Mouse (Mus musculus): ENCODE measurements around the gene Slc6a12. TPM values are rescaled to one million over a fixed set of nuclear protein-coding genes. Genes with fewer than 3 reads are reported as not detected.
"Not testable (repeated sequence)": the region's sequence is repeated elsewhere in the genome, so short reads cannot be mapped to it uniquely, and the experiment has no call there.

Slc6a12 gene
- polyA plus RNA-seq, 1 experiment from 2014 or later: 0.27 TPM

GRCm38 (mm10) chr6:121363061-121363460 is 20.2 kb downstream of the Slc6a12 start:
- no peak for ATAC-seq (ENCODE audit: insufficient read depth, low FRiP score)
- 74% methylated on average over 6 of the region's 6 CpGs for WGBS
- H3K4me2 ChIP-seq (ENCODE audit: low read depth, low read length): no peak overlapping the region
- no peak overlapping the region for H3K27ac ChIP-seq (ENCODE audit: low read length)
- no peak overlapping the region for H3K4me3 ChIP-seq (replicated peaks; ENCODE audit: low read length)
- no peak overlapping the region for H3K9ac ChIP-seq (ENCODE audit: low read length)
- H3K36me3 ChIP-seq (ENCODE audit: control insufficient read depth, insufficient read depth, low read length): no peaks in the 10 kb centered on the region
- H3K9me3 ChIP-seq (replicated peaks; ENCODE audit: control insufficient read depth, low read length): no peaks in the 10 kb centered on the region
- no peaks in the 10 kb centered on the region; the same call in 1 of the 2 replicates for H3K27me3 ChIP-seq (ENCODE audit: control insufficient read depth, insufficient read depth, low read length)
- H3K4me1 ChIP-seq (ENCODE audit: control insufficient read depth, insufficient read depth, low read length): no peaks in the 10 kb centered on the region

DNA sequence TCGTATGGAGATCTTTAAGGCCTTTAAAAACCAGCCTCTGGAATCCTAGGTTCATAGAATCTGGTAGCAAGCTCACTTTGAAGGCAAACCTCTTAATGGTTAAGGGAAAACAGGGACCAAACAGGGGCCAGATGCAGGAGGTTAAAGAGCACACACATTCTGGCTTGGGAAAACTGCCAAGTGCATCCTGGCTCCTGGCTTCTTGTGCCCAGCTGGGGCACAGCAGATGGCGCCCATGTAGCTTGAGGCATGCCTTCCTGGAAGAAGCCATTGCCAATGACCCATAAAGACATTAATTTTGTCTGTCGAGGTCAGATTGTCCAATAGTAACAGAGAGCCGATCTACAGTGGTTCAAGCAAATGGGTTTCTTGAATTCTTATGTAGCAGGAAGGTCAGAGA is 21.1 kb downstream of the Slc6a12 start:
- no peak overlapping the region for H3K4me2 ChIP-seq (ENCODE audit: low read depth, low read length)
- no peaks in the 10 kb centered on the region for H3K4me1 ChIP-seq (ENCODE audit: control insufficient read depth, insufficient read depth, low read length)
- no peak overlapping the region for H3K9ac ChIP-seq (ENCODE audit: low read length)
- H3K27me3 ChIP-seq (ENCODE audit: control insufficient read depth, insufficient read depth, low read length): no peaks in the 10 kb centered on the region; the same call in 1 of the 2 replicates
- no peaks in the 10 kb centered on the region for H3K9me3 ChIP-seq (replicated peaks; ENCODE audit: control insufficient read depth, low read length)
- WGBS: 74% methylated on average over 4 of the region's 4 CpGs
- no peak for ATAC-seq (ENCODE audit: insufficient read depth, low FRiP score)
- H3K36me3 ChIP-seq (ENCODE audit: control insufficient read depth, insufficient read depth, low read length): no peaks in the 10 kb centered on the region
- H3K4me3 ChIP-seq (replicated peaks; ENCODE audit: low read length): no peak overlapping the region
- H3K27ac ChIP-seq (ENCODE audit: low read length): no peak overlapping the region

DNA sequence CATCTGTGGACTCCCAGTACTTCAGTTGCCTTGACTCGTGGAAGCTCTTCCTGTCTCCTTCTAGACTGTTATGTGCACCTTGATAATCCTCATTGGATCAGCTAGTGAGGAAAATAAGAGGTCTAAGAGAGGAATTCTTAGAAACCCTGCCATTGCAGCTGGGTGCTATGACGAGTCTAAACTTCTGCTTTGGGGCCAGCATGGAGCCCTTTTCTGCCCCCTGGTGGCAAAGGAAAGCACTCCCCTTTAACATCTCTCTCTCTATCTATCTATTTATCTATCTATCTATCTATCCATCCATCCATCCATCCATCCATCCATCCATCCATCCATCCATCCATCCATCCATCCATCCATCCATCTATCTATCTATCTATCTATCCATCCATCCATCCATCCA is 23.7 kb downstream of the Slc6a12 start:
- H3K36me3 ChIP-seq (ENCODE audit: control insufficient read depth, insufficient read depth, low read length); H3K27me3 ChIP-seq (ENCODE audit: control insufficient read depth, insufficient read depth, low read length); H3K9me3 ChIP-seq (replicated peaks; ENCODE audit: control insufficient read depth, low read length); H3K27ac ChIP-seq (ENCODE audit: low read length); H3K4me3 ChIP-seq (replicated peaks; ENCODE audit: low read length); ATAC-seq (ENCODE audit: insufficient read depth, low FRiP score); H3K4me1 ChIP-seq (ENCODE audit: control insufficient read depth, insufficient read depth, low read length); H3K9ac ChIP-seq (ENCODE audit: low read length); H3K4me2 ChIP-seq (ENCODE audit: low read depth, low read length): not testable (repeated sequence)
- WGBS: 13% methylated on average over 2 of the region's 2 CpGs

DNA sequence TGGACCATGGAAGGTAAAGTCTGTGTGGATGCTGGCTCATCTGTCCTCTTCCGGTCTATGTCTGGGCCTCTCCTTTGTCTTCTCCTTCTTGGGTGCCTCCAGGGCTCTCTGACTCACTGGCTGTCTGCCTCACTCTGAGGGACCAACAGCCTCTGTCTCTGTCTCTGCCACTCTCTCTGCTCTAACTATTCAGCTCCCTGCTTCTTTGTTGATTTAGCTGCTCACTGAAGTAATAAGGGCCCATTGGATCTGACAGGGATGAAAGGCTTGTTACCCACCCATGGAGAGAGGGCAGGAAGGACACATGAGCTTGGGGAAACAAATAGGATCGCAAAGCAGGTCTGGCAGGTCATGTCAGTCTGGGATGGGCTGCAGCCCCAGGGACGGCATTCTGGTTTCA is 24.2 kb downstream of the Slc6a12 start:
- no peaks in the 10 kb centered on the region for H3K9me3 ChIP-seq (replicated peaks; ENCODE audit: control insufficient read depth, low read length)
- no peak for ATAC-seq (ENCODE audit: insufficient read depth, low FRiP score)
- no peak overlapping the region for H3K9ac ChIP-seq (ENCODE audit: low read length)
- no peaks in the 10 kb centered on the region; the same call in 1 of the 2 replicates for H3K27me3 ChIP-seq (ENCODE audit: control insufficient read depth, insufficient read depth, low read length)
- no peaks in the 10 kb centered on the region for H3K36me3 ChIP-seq (ENCODE audit: control insufficient read depth, insufficient read depth, low read length)
- H3K4me1 ChIP-seq (ENCODE audit: control insufficient read depth, insufficient read depth, low read length): no peaks in the 10 kb centered on the region
- H3K4me3 ChIP-seq (replicated peaks; ENCODE audit: low read length): no peak overlapping the region
- 55% methylated on average over 3 of the region's 3 CpGs for WGBS
- no peak overlapping the region for H3K4me2 ChIP-seq (ENCODE audit: low read depth, low read length)
- no peak overlapping the region for H3K27ac ChIP-seq (ENCODE audit: low read length)

GRCm38 (mm10) chr6:121371197-121371980 is 28.5 kb downstream of the Slc6a12 start:
- Histone ChIP-seq H3K9me3 (replicated peaks; ENCODE audit: control insufficient read depth, low read length) (no peaks in the 10 kb centered on the region), H3K4me1 (ENCODE audit: control insufficient read depth, insufficient read depth, low read length) (no peaks in the 10 kb centered on the region), H3K9ac (ENCODE audit: low read length) (no peak overlapping the region), H3K27ac (ENCODE audit: low read length) (no peak overlapping the region), H3K27me3 (ENCODE audit: control insufficient read depth, insufficient read depth, low read length) (no peaks in the 10 kb centered on the region), H3K4me2 (ENCODE audit: low read depth, low read length) (no peak overlapping the region), H3K4me3 (replicated peaks; ENCODE audit: low read length) (no peak overlapping the region), H3K36me3 (ENCODE audit: control insufficient read depth, insufficient read depth, low read length) (no peaks in the 10 kb centered on the region)
- 59% methylated on average over 10 of the region's 10 CpGs for WGBS
- ATAC-seq (ENCODE audit: insufficient read depth, low FRiP score): no peak

GRCm38 (mm10) chr6:121376159-121376558 is 33.3 kb downstream of the Slc6a12 start:
- Histone ChIP-seq H3K4me2 (ENCODE audit: low read depth, low read length) (no peak overlapping the region), H3K27ac (ENCODE audit: low read length) (no peak overlapping the region), H3K9me3 (replicated peaks; ENCODE audit: control insufficient read depth, low read length) (no peaks in the 10 kb centered on the region), H3K9ac (ENCODE audit: low read length) (no peak overlapping the region), H3K36me3 (ENCODE audit: control insufficient read depth, insufficient read depth, low read length) (no peaks in the 10 kb centered on the region), H3K4me1 (ENCODE audit: control insufficient read depth, insufficient read depth, low read length) (no peaks in the 10 kb centered on the region), H3K4me3 (replicated peaks; ENCODE audit: low read length) (no peak overlapping the region), H3K27me3 (ENCODE audit: control insufficient read depth, insufficient read depth, low read length) (no peaks in the 10 kb centered on the region)
- no peak for ATAC-seq (ENCODE audit: insufficient read depth, low FRiP score)
- WGBS: 68% methylated on average over 12 of the region's 12 CpGs

DNA sequence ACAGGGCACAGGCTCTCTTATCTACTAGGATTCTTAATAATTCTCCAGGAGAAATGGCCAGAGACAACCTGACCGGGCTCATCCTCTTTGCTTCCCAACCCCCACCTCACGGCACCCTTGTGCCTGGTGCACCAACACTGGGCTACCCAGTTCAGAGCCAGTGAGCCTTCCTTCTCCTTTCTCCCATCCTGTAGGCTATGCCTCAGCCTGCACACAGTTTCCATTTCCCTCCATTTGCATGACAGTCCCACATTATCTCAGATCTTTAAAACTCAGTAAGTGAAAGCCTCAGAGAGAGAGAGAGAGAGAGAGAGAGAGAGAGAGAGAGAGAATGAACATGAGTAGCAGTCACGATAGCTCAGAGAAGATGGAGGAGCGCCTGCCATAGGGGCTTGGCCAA is 35.4 kb downstream of the Slc6a12 start:
- Histone ChIP-seq H3K4me1 (ENCODE audit: control insufficient read depth, insufficient read depth, low read length) (no peaks in the 10 kb centered on the region), H3K4me3 (replicated peaks; ENCODE audit: low read length) (no peak overlapping the region), H3K9me3 (replicated peaks; ENCODE audit: control insufficient read depth, low read length) (no peaks in the 10 kb centered on the region), H3K36me3 (ENCODE audit: control insufficient read depth, insufficient read depth, low read length) (no peaks in the 10 kb centered on the region), H3K4me2 (ENCODE audit: low read depth, low read length) (no peak overlapping the region), H3K27me3 (ENCODE audit: control insufficient read depth, insufficient read depth, low read length) (no peaks in the 10 kb centered on the region), H3K9ac (ENCODE audit: low read length) (no peak overlapping the region), H3K27ac (ENCODE audit: low read length) (no peak overlapping the region)
- ATAC-seq (ENCODE audit: insufficient read depth, low FRiP score): no peak
- WGBS: 60% methylated on average over 4 of the region's 4 CpGs

DNA sequence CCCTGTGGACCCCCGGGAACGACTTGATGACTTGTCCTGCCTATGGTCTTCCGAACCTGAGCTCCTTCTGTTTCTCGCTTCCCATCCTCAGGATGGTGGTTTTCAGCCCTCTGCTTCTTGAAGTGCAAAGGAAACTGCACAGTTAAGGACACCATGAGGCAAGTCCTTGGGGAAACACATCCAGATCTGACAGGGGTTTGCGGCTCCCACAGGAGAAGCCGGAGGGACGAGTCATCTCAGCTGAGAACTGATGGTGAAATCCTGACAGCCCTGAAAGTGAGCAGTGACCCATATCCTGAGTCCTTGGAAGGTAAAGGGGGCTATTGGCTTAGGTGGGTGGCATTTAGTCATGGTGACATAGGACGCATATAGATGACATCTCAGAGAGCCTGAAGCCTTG is 37.7 kb downstream of the Slc6a12 start:
- 83% methylated on average over 8 of the region's 8 CpGs for WGBS

GRCm38 (mm10) chr6:121382071-121382470 is 39.2 kb downstream of the Slc6a12 start:
- H3K27ac ChIP-seq (ENCODE audit: low read length): no peak overlapping the region
- no peaks in the 10 kb centered on the region for H3K9me3 ChIP-seq (replicated peaks; ENCODE audit: control insufficient read depth, low read length)
- H3K4me2 ChIP-seq (ENCODE audit: low read depth, low read length): no peak overlapping the region
- ATAC-seq (ENCODE audit: insufficient read depth, low FRiP score): no peak
- H3K4me1 ChIP-seq (ENCODE audit: control insufficient read depth, insufficient read depth, low read length): no peaks in the 10 kb centered on the region
- H3K27me3 ChIP-seq (ENCODE audit: control insufficient read depth, insufficient read depth, low read length): no peaks in the 10 kb centered on the region
- 51% methylated on average over 10 of the region's 10 CpGs for WGBS
- H3K9ac ChIP-seq (ENCODE audit: low read length): no peak overlapping the region
- no peak overlapping the region for H3K4me3 ChIP-seq (replicated peaks; ENCODE audit: low read length)
- H3K36me3 ChIP-seq (ENCODE audit: control insufficient read depth, insufficient read depth, low read length): no peaks in the 10 kb centered on the region

More for the DNA sequence above, 37.7 kb downstream of the Slc6a12 start:
- H3K9me3 ChIP-seq (replicated peaks; ENCODE audit: control insufficient read depth, low read length): no peaks in the 10 kb centered on the region
- H3K27me3 ChIP-seq (ENCODE audit: control insufficient read depth, insufficient read depth, low read length): no peaks in the 10 kb centered on the region
- H3K4me2 ChIP-seq (ENCODE audit: low read depth, low read length): no peak overlapping the region
- ATAC-seq (ENCODE audit: insufficient read depth, low FRiP score): no peak
- no peak overlapping the region for H3K27ac ChIP-seq (ENCODE audit: low read length)
- H3K36me3 ChIP-seq (ENCODE audit: control insufficient read depth, insufficient read depth, low read length): no peaks in the 10 kb centered on the region
- H3K4me1 ChIP-seq (ENCODE audit: control insufficient read depth, insufficient read depth, low read length): no peaks in the 10 kb centered on the region
- no peak overlapping the region for H3K4me3 ChIP-seq (replicated peaks; ENCODE audit: low read length)
- H3K9ac ChIP-seq (ENCODE audit: low read length): no peak overlapping the region
